Mouse (Mus musculus) embryonic fibroblast, embryonic 13.5 days (primary cell): ENCODE data around the gene Gm20388.

Source experiments
- CTCF ChIP-seq: IDR thresholded peaks from 2 replicates; pipeline ENCODE4 v1.5.1; 2011; ENCODE audit warnings: mild to moderate bottlenecking, control low read depth, low read length, moderate library complexity, borderline replicate concordance; ENCODE audit not compliant: insufficient read depth
- POLR2A ChIP-seq: IDR thresholded peaks from 2 replicates; pipeline ENCODE4 v1.6.1; 2011; ENCODE audit warnings: low read depth, mild to moderate bottlenecking, control low read depth, low read length, moderate library complexity

GRCm38 (mm10) chr8:120517666-120518410 is 607.2 kb downstream of the Gm20388 start:
- no peak for TF ChIP-seq CTCF
- no peak for TF ChIP-seq POLR2A
